Mouse (Mus musculus): ENCODE measurements around the gene Ciao2b. TPM values are rescaled to one million over a fixed set of nuclear protein-coding genes. Genes with fewer than 3 reads are reported as not detected.
"Not testable (repeated sequence)": the region's sequence is repeated elsewhere in the genome, so short reads cannot be mapped to it uniquely, and the experiment has no call there.

Gene Ciao2b
- 39.8 and 119 TPM in 2 replicates for polyA plus RNA-seq (2012; ENCODE audit: insufficient read depth, low replicate concordance)

GRCm38 (mm10) chr8:104641426-104642323 is at the start of gene Ciao2b:
Gene Ciao2b, minus strand, starts transcription at chr8:104641965.
- H3K4me3 ChIP-seq (replicated peaks): peak within 1 kb of the TSS; percentile 98
- H3K36me3 ChIP-seq (replicated peaks; ENCODE audit: low read length): peaks cover 38% of the 10 kb centered on the region
- H3K9me3 ChIP-seq: no peaks in the 10 kb centered on the region
- TF ChIP-seq GATA1 (IDR thresholded peaks at IDR 0.05; ENCODE audit: borderline replicate concordance, low read length) (no peak), FLI1 (IDR thresholded peaks at IDR 0.05; ENCODE audit: low read length) (no peak)
- peaks cover 48% of the 10 kb centered on the region for H3K4me1 ChIP-seq
- H3K27me3 ChIP-seq (replicated peaks): no peaks in the 10 kb centered on the region

- peaks cover 4% of the 10 kb centered on the region for H3K27me3 ChIP-seq (replicated peaks)
- no peak overlapping the region for H3K4me3 ChIP-seq (replicated peaks)
- H3K4me1 ChIP-seq: no peaks in the 10 kb centered on the region
- no peaks in the 10 kb centered on the region for H3K36me3 ChIP-seq (replicated peaks; ENCODE audit: low read length)
- TF ChIP-seq FLI1 (IDR thresholded peaks at IDR 0.05; ENCODE audit: low read length) (no peak), GATA1 (IDR thresholded peaks at IDR 0.05; ENCODE audit: borderline replicate concordance, low read length) (no peak)
- no peaks in the 10 kb centered on the region for H3K9me3 ChIP-seq
Measured at GRCm38 (mm10) chr8:104688433-104688832, 46.7 kb upstream of the Ciao2b start.

GRCm38 (mm10) chr8:104655614-104656013 is 13.8 kb upstream of the Ciao2b start:
- H3K4me1 ChIP-seq: peaks cover 37% of the 10 kb centered on the region
- TF ChIP-seq FLI1 (IDR thresholded peaks at IDR 0.05; ENCODE audit: low read length) (no peak), GATA1 (IDR thresholded peaks at IDR 0.05; ENCODE audit: borderline replicate concordance, low read length) (no peak)
- H3K9me3 ChIP-seq: no peaks in the 10 kb centered on the region
- no peaks in the 10 kb centered on the region for H3K36me3 ChIP-seq (replicated peaks; ENCODE audit: low read length)
- no peak overlapping the region for H3K4me3 ChIP-seq (replicated peaks)
- peaks cover 8% of the 10 kb centered on the region for H3K27me3 ChIP-seq (replicated peaks)

- no peaks in the 10 kb centered on the region for H3K36me3 ChIP-seq (replicated peaks; ENCODE audit: low read length)
- no peaks in the 10 kb centered on the region for H3K9me3 ChIP-seq
- H3K27me3 ChIP-seq (replicated peaks): peaks cover 2% of the 10 kb centered on the region
- TF ChIP-seq FLI1 (IDR thresholded peaks at IDR 0.05; ENCODE audit: low read length): no peak
- no peak overlapping the region for H3K4me3 ChIP-seq (replicated peaks)
- H3K4me1 ChIP-seq: peaks cover 32% of the 10 kb centered on the region
Measured at GRCm38 (mm10) chr8:104654984-104655383, 13.2 kb upstream of the Ciao2b start.

GRCm38 (mm10) chr8:104644187-104644586 is 2.4 kb upstream of the Ciao2b start:
- not testable (repeated sequence) for H3K9me3 ChIP-seq

GRCm38 (mm10) chr8:104642324-104642654 is 524 bp upstream of the Ciao2b start:
- Histone ChIP-seq H3K27me3 (replicated peaks) (no peaks in the 10 kb centered on the region), H3K4me3 (replicated peaks) (peak overlapping the region; percentile 98), H3K4me1 (peaks cover 46% of the 10 kb centered on the region), H3K9me3 (no peaks in the 10 kb centered on the region), H3K36me3 (replicated peaks; ENCODE audit: low read length) (peaks cover 32% of the 10 kb centered on the region)
- TF ChIP-seq GATA1 (IDR thresholded peaks at IDR 0.05; ENCODE audit: borderline replicate concordance, low read length): no peak
- TF ChIP-seq FLI1 (IDR thresholded peaks at IDR 0.05; ENCODE audit: low read length): no peak

More at GRCm38 (mm10) chr8:104644187-104644586, 2.4 kb upstream of the Ciao2b start:
- H3K36me3 ChIP-seq (replicated peaks; ENCODE audit: low read length): peaks cover 14% of the 10 kb centered on the region
- H3K4me3 ChIP-seq (replicated peaks); H3K27me3 ChIP-seq (replicated peaks): not testable (repeated sequence)
- peaks cover 35% of the 10 kb centered on the region for H3K4me1 ChIP-seq

GRCm38 (mm10) chr8:104640831-104641370 is 864 bp downstream of the Ciao2b start:
- TF ChIP-seq FLI1 (IDR thresholded peaks at IDR 0.05; ENCODE audit: low read length) (no peak), GATA1 (IDR thresholded peaks at IDR 0.05; ENCODE audit: borderline replicate concordance, low read length) (no peak)
- peaks cover 46% of the 10 kb centered on the region for H3K36me3 ChIP-seq (replicated peaks; ENCODE audit: low read length)
- H3K4me3 ChIP-seq (replicated peaks): peak overlapping the region; percentile 98
- H3K9me3 ChIP-seq: no peaks in the 10 kb centered on the region
- H3K4me1 ChIP-seq: peaks cover 48% of the 10 kb centered on the region
- no peaks in the 10 kb centered on the region for H3K27me3 ChIP-seq (replicated peaks)

- peaks cover 51% of the 10 kb centered on the region for H3K4me1 ChIP-seq
- H3K36me3 ChIP-seq (replicated peaks; ENCODE audit: low read length): peaks cover 52% of the 10 kb centered on the region
- peak overlapping the region; percentile 98 for H3K4me3 ChIP-seq (replicated peaks)
- TF ChIP-seq GATA1 (IDR thresholded peaks at IDR 0.05; ENCODE audit: borderline replicate concordance, low read length) (no peak), FLI1 (IDR thresholded peaks at IDR 0.05; ENCODE audit: low read length) (no peak)
- no peaks in the 10 kb centered on the region for H3K27me3 ChIP-seq (replicated peaks)
- no peaks in the 10 kb centered on the region for H3K9me3 ChIP-seq
Measured at GRCm38 (mm10) chr8:104640241-104640640, 1.5 kb downstream of the Ciao2b start.

- H3K36me3 ChIP-seq (replicated peaks; ENCODE audit: low read length): peaks cover 64% of the 10 kb centered on the region
- H3K4me3 ChIP-seq (replicated peaks): no peak overlapping the region
- no peaks in the 10 kb centered on the region for H3K27me3 ChIP-seq (replicated peaks)
- no peak for TF ChIP-seq FLI1 (IDR thresholded peaks at IDR 0.05; ENCODE audit: low read length)
- TF ChIP-seq GATA1 (IDR thresholded peaks at IDR 0.05; ENCODE audit: borderline replicate concordance, low read length): no peak
- peaks cover 53% of the 10 kb centered on the region for H3K4me1 ChIP-seq
- no peaks in the 10 kb centered on the region for H3K9me3 ChIP-seq
Measured at GRCm38 (mm10) chr8:104638010-104638409, 3.8 kb downstream of the Ciao2b start.

- peaks cover 6% of the 10 kb centered on the region for H3K27me3 ChIP-seq (replicated peaks)
- H3K4me3 ChIP-seq (replicated peaks): no peak overlapping the region
- no peak for TF ChIP-seq GATA1 (IDR thresholded peaks at IDR 0.05; ENCODE audit: borderline replicate concordance, low read length)
- TF ChIP-seq FLI1 (IDR thresholded peaks at IDR 0.05; ENCODE audit: low read length): no peak
- no peaks in the 10 kb centered on the region for H3K9me3 ChIP-seq
- peaks cover 59% of the 10 kb centered on the region for H3K36me3 ChIP-seq (replicated peaks; ENCODE audit: low read length)
- peaks cover 56% of the 10 kb centered on the region for H3K4me1 ChIP-seq
Measured at GRCm38 (mm10) chr8:104635004-104635710, 6.6 kb downstream of the Ciao2b start.

All from megakaryocyte, embryonic 14.5 days (primary cell).